Mouse (Mus musculus): ENCODE results near the gene Smg9.
"Not testable (repeated sequence)": the region's sequence is repeated elsewhere in the genome, so short reads cannot be mapped to it uniquely, and the experiment has no call there.

The Smg9 gene

GRCm38 (mm10) chr7:24377091-24377865, 22.1 kb upstream of the Smg9 start:
- no peak for DNase-seq (ENCODE audit: low spot score)

GRCm38 (mm10) chr7:24378049-24378701, 21.2 kb upstream of the Smg9 start:
- DNase-seq (ENCODE audit: low spot score): no peak

- DNase-seq (ENCODE audit: low spot score): no peak
Observed at GRCm38 (mm10) chr7:24379934-24380333, 19.5 kb upstream of the Smg9 start.

GRCm38 (mm10) chr7:24380370-24380769, 19.0 kb upstream of the Smg9 start:
- no peak for DNase-seq (ENCODE audit: low spot score)

GRCm38 (mm10) chr7:24382730-24383372, 16.6 kb upstream of the Smg9 start:
- DNase-seq (ENCODE audit: low spot score): no peak

- no peak for DNase-seq (ENCODE audit: low spot score)
Observed at GRCm38 (mm10) chr7:24384070-24384469, 15.3 kb upstream of the Smg9 start.

- peak; percentile 76 for DNase-seq (ENCODE audit: low spot score)
Observed at GRCm38 (mm10) chr7:24384827-24385226, 14.6 kb upstream of the Smg9 start.

GRCm38 (mm10) chr7:24387059-24387556, 12.3 kb upstream of the Smg9 start:
- peak; percentile 63 for DNase-seq (ENCODE audit: low spot score)

- DNase-seq (ENCODE audit: low spot score): no peak
Observed at GRCm38 (mm10) chr7:24389516-24390187, 9.8 kb upstream of the Smg9 start.

- DNase-seq (ENCODE audit: low spot score): no peak
Observed at GRCm38 (mm10) chr7:24390512-24390911, 8.9 kb upstream of the Smg9 start.

- DNase-seq (ENCODE audit: low spot score): no peak
Observed at GRCm38 (mm10) chr7:24391077-24391476, 8.3 kb upstream of the Smg9 start.

GRCm38 (mm10) chr7:24391687-24392086, 7.7 kb upstream of the Smg9 start:
- no peak for DNase-seq (ENCODE audit: low spot score)

GRCm38 (mm10) chr7:24394054-24394453, 5.4 kb upstream of the Smg9 start:
- DNase-seq (ENCODE audit: low spot score): no peak

GRCm38 (mm10) chr7:24394475-24395161, 4.8 kb upstream of the Smg9 start:
- DNase-seq (ENCODE audit: low spot score): no peak

GRCm38 (mm10) chr7:24396832-24397231, 2.6 kb upstream of the Smg9 start:
- DNase-seq (ENCODE audit: low spot score): no peak

GRCm38 (mm10) chr7:24398364-24398913, 980 bp upstream of the Smg9 start:
- DNase-seq (ENCODE audit: low spot score): no peak

GRCm38 (mm10) chr7:24400082-24400452, 648 bp downstream of the Smg9 start:
- DNase-seq (ENCODE audit: low spot score): no peak

- not testable (repeated sequence) for DNase-seq (ENCODE audit: low spot score)
Observed at GRCm38 (mm10) chr7:24400489-24400888, 1.1 kb downstream of the Smg9 start.

- DNase-seq (ENCODE audit: low spot score): no peak
Observed at GRCm38 (mm10) chr7:24402851-24403250, 3.4 kb downstream of the Smg9 start.

GRCm38 (mm10) chr7:24405649-24406048, 6.2 kb downstream of the Smg9 start:
- no peak for DNase-seq (ENCODE audit: low spot score)

- DNase-seq (ENCODE audit: low spot score): peak; percentile 72
Observed at GRCm38 (mm10) chr7:24406528-24407344, 7.3 kb downstream of the Smg9 start.
